Mouse (Mus musculus) adrenal gland, adult 2 months (tissue): ENCODE measurements around the gene Elavl1. TPM values are rescaled to one million over a fixed set of nuclear protein-coding genes. Genes with fewer than 3 reads are reported as not detected.

Experiments
- DNase-seq: peaks from one replicate; pipeline ENCODE4 v3.0.0; 2021
- polyA plus RNA-seq: library from polyadenylated mRNA; depleted of rRNA; stranded (reverse); fragments of >200 nt; gene quantifications from 2 replicates; pipeline ENCODE4 v1.2.3, GENCODE M21; 2012
- total RNA-seq, 2 experiments: library from RNA; stranded (reverse); gene quantifications; 2 replicates each; pipeline ENCODE4 v1.2.3; 2021

Elavl1 gene
- total and polyA plus RNA-seq, 3 experiments, result 26.2 to 113 (median 86.8) TPM

- no peak for DNase-seq
Observed at GRCm38 (mm10) chr8:4321031-4321430, 4.2 kb downstream of the Elavl1 start.

GRCm38 (mm10) chr8:4320404-4320803 lies 4.8 kb downstream of the Elavl1 start:
- DNase-seq, result no peak

- no peak for DNase-seq
Observed at GRCm38 (mm10) chr8:4319573-4319872, 5.7 kb downstream of the Elavl1 start.

GRCm38 (mm10) chr8:4318796-4319572 lies 6.2 kb downstream of the Elavl1 start:
- DNase-seq, result no peak

- DNase-seq, result no peak
Observed at GRCm38 (mm10) chr8:4318124-4318523, 7.1 kb downstream of the Elavl1 start.

- DNase-seq, result no peak
Observed at GRCm38 (mm10) chr8:4314852-4315251, 10.4 kb downstream of the Elavl1 start.

- no peak for DNase-seq
Observed at GRCm38 (mm10) chr8:4313254-4314124, 11.7 kb downstream of the Elavl1 start.

- DNase-seq, result no peak
Observed at GRCm38 (mm10) chr8:4312104-4312503, 13.1 kb downstream of the Elavl1 start.

- no peak for DNase-seq
Observed at GRCm38 (mm10) chr8:4305838-4306237, 19.4 kb downstream of the Elavl1 start.

- DNase-seq, result no peak
Observed at GRCm38 (mm10) chr8:4304124-4304547, 21.1 kb downstream of the Elavl1 start.

- DNase-seq, result no peak
Observed at GRCm38 (mm10) chr8:4297822-4298221, 27.4 kb downstream of the Elavl1 start.

- no peak for DNase-seq
Observed at GRCm38 (mm10) chr8:4292738-4293137, 32.5 kb downstream of the Elavl1 start.

- no peak for DNase-seq
Observed at GRCm38 (mm10) chr8:4276111-4276465, 49.1 kb downstream of the Elavl1 start.

GRCm38 (mm10) chr8:4275275-4276110 lies 49.7 kb downstream of the Elavl1 start, which contains the start of gene Timm44:
Gene Timm44, minus strand, starts transcription at chr8:4275913.
- peak; percentile 97 for DNase-seq

- no peak for DNase-seq
Observed at GRCm38 (mm10) chr8:4269609-4270008, 55.6 kb downstream of the Elavl1 start.

- DNase-seq, result no peak
Observed at GRCm38 (mm10) chr8:4267627-4268026, 57.6 kb downstream of the Elavl1 start.

GRCm38 (mm10) chr8:4265160-4265914 lies 59.9 kb downstream of the Elavl1 start:
- DNase-seq, result no peak

- DNase-seq, result no peak
Observed at GRCm38 (mm10) chr8:4263105-4263791, 62.0 kb downstream of the Elavl1 start.

- DNase-seq, result no peak
Observed at GRCm38 (mm10) chr8:4259805-4260170, 65.4 kb downstream of the Elavl1 start.

GRCm38 (mm10) chr8:4259125-4259804 lies 65.9 kb downstream of the Elavl1 start, which contains the start of gene Ctxn1:
Gene Ctxn1, minus strand, starts transcription at chr8:4259274.
- DNase-seq, result peak; percentile 98
